Mouse (Mus musculus) spleen, adult 2 months (tissue): ENCODE data around the gene Vmn1r22.
A peak's percentile ranks its signal among the peaks of the same experiment; 100 is the strongest.

ENCODE experiments used
- CTCF ChIP-seq: fragments of 200-500 bp; IDR thresholded peaks from 2 replicates; pipeline ENCODE4 v1.5.1; 2011; ENCODE audit warnings: mild to moderate bottlenecking, inconsistent platforms; ENCODE audit not compliant: insufficient read depth, insufficient read length, insufficient replicate concordance; ENCODE audit errors: extremely low read depth
- POLR2A ChIP-seq: fragments of 200-500 bp; IDR thresholded peaks from 2 replicates; pipeline ENCODE4 v1.6.1; 2011; ENCODE audit warnings: low read depth, low read length, inconsistent platforms

GRCm38 (mm10) chr6:57859043-57860042, 48.5 kb downstream of the Vmn1r22 start:
- TF ChIP-seq CTCF, result peak; percentile 42; the same call in 1 of the 2 replicates
- TF ChIP-seq POLR2A, result no peak
